Mouse (Mus musculus) common myeloid progenitor, adult 5-6 weeks (primary cell): Measurements from ENCODE around the gene Brk1. TPM values are rescaled to one million over a fixed set of nuclear protein-coding genes. Genes with fewer than 3 reads are reported as not detected.

Experiments used
- ATAC-seq: replicated peaks from 2 replicates; pipeline ENCODE4 v1.8.0; 2016; ENCODE audit warnings: low read depth, mild to moderate bottlenecking, moderate TSS enrichment, inconsistent platforms; ENCODE audit not compliant: poor library complexity, severe bottlenecking
- total RNA-seq: library from RNA; stranded (forward); fragments of 200-1000, 187-1606 nt; gene quantifications from 2 replicates; pipeline ENCODE4 v1.2.3, GENCODE M21; 2017

Gene Brk1
- total RNA-seq, 1 experiment from 2014 or later = 131 TPM

DNA sequence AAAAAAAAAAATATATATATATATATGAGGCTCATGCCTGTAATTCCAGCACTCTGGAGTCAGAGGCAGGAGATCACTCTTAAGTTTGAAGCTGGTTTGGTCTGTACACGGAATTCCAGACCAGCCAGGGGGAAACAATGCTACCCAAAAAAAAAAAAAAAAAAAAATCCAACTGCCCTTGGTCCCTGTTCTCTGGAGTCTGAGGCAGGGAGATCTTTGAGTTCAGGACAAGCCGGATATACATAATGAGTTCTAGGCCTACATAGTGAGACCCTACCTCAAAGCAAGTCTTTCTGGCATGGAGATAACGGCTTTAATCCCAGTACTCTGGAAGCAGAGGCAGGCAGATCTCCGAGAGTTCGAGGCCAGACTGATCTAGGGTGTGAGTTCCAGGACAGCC is 18.8 kb downstream of the Brk1 start:
- no peak for ATAC-seq

DNA sequence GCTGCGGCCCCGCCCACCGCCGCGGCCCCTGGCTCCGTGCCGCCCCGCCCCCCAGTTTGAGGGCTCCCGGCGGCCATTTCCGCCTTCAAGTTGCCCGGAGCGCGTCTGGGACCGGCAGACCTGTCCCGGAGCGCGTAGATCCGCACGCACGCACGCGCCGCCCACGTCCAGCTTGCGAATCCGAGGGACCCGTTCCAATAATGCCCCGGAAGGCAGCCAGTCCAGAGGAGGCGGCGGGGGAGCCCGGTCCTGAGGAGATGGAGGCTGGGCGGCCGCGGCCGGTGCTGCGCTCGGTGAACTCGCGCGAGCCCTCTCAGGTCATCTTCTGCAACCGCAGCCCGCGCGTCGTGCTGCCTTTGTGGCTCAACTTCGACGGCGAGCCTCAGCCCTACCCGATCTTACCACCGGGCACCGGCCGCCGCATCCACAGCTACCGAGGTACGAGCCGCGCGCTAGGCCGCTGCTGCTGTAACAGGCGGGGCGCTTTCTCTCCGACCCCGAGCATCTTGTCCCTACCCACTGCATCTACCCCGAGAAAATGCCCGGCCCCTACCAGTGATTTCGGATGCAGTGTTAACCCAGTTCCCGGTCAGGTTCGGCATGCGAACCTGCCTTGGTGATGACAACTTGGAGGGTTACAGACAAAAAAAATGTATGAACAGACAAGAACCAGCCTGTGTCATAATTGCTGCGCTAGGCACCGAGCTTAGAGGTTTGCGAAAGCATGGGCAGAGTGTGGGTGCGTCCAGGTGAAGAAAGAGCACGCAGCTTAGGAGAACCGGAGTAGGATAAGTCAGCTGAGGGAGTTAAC is 19.6 kb downstream of the Brk1 start, which contains the start of gene Vhl:
TSS of gene Vhl (plus strand) at position 19 of the 811 bp plus-strand sequence.
- ATAC-seq = peak; percentile 76

DNA sequence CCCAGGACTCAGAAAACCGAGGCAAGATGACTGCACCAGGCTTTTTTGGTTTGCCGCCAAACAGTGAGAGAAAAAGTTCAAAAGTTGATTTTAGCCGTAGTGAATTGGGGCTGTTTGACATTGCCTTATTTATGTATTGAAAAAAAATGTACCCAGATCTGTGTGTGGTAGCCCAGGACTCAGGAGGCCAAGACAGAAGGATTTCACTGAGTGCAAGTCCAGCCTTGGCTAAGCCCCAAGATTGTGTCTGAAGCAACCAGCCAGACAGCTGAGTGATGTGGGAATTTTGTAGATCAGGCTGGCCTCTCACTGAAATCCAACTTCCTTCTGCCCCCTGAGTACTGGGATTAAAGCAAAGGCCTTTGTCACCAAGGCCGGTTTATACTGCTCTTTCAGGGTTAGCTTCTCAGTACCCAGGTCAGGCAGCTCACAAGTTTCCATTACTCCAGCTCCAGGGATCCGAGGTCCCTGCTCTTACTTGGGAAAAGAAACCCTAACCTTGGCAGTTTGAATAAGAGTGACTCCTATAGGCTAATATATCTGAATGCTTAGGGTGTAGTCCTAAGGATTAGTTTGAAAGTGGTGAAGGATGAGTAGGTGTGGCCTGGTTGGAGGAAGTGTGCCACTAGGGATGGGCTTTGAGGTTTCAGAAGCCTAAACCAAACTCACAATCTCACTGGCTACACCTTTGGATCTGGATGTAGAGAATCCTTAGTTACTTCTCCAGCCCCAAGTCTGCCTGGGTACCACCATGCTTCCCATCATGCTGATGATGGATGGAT is 20.6 kb downstream of the Brk1 start:
- ATAC-seq = 0 out of 2 replicates have a peak, but pooled peaks have one; percentile 7

DNA sequence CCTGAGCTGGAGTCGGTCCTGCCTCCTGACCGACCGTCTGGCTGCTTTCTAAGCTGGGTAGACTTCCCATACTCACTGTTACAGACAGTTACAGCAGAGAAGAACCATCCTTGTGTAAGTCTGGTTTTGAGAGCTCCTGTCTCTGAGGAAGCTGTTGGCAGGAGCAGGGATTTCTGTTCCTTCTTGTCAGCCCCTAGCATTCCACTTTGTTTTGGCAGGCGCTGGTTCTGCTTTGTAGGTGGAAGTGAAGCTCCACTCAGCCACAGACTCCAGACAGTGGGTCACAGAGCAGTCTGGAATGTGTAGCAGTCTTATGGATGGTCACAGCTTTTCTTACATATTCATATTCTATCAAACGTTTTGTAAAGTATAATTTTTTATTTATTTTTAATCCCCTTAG is 25.8 kb downstream of the Brk1 start:
- peak; percentile 50 for ATAC-seq

DNA sequence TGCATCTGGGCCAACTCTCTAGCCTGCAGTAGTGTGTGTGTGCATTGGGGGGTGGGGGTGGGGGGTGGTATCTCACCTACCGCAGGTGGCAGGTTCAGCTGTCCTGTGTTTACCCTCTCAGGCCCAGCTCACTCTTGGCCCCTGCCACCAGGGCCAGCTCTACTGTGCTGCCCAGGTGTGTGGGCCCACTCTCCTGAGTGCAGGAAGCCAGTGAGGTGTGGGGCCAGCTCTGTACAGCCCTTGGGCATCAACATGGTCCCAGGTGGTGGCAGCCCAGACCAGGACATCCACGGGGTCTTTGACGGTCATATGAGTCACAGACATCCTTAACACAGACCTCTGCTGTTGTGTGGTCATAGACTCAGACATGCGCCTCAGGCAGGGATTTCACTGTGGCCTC is 28.3 kb downstream of the Brk1 start:
- ATAC-seq = no peak

DNA sequence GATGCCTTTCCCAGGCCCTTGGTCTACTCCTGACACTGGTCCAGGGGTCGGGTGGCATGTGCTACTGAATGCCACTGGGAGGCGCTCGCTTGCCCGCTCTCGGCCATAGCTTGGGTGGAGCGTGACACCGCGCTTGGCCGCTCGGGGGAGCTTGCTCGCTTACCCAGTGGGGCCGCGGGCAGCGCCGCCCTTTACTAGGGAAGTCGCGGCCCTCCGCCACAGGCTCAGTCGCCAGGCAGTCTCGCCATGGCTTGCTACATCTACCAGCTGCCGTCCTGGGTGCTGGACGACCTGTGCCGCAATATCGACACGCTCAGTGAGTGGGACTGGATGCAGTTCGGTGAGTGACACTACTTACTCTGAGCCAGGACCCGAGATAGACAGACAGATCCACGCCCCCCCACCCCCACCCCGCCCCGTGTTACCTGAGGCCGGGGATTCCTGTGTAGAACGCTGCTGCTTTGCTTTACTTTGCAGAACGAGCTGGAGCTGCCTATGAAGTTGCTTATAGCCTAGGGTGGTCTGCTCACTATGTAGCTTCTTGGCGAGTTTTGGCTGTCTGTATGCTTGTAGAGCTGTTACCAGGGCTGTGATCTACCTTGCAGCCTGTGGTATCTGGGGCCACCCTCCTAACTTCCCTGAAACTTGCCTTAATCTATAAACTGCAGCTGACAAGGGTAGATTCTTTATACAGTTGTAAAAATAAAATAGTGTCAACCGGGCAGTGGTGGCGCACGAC is 33.9 kb downstream of the Brk1 start, which contains the start of gene Irak2:
TSS of gene Irak2 (plus strand) at position 166 of the 739 bp plus-strand sequence.
- peak; percentile 100 for ATAC-seq

DNA sequence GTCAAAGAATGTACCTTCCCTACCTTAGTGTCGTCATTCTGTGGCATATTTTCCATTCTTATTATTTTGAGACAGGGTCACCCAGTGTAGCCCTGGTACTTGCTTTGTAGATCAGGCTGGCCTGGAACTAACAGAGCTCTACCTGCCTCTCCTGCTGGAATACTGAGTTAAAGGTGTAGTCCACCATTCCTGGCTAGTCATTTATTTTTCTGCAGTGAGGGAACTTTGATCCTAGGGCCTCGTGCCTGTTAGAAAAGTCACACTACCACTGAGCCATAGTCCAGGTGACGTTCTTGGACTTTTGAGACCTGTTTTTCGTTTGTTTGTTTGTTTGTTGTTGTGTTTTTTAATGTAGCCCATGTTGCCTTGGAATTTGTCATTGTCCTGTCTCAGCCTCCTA is 34.6 kb downstream of the Brk1 start:
- ATAC-seq = no peak

DNA sequence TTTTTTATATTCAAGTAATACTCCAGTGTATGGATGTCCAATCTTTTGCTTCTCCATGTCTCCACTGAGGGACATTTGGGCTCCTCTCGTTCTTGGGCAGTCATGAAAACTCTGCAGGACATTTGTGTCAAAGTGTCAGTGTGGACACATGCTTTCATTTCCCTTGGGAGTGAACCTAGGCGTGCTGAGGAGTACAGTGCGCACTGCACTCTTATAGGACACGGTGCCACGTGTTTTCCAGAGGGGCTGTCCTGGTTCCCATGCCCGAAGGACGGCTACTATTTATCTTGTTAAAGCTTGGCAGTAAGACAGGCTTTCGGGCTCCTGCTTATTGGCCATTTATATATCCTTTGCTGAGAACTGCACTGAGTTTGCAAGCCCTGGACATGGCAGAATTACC is 38.0 kb downstream of the Brk1 start:
- no peak for ATAC-seq

DNA sequence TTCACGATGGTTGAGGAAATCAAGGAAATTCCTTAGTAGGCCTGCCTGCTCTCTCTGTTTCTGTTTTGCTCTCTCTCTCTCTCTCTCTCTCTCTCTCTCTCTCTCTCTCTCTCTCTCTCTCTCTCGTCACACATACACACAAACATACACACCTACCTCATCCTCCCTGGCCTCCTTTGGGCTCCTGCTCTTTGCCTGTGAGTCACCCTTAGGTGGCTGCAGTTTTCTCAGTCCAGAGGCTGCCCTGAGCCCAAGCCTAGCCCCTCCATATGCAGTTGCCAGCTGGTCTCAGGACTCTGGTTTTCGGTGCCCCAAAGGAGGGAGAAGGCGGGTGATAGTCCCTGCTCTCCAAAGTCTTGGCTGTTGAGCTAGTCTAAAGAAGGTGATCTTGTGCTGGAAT is 38.4 kb downstream of the Brk1 start:
- ATAC-seq = no peak

DNA sequence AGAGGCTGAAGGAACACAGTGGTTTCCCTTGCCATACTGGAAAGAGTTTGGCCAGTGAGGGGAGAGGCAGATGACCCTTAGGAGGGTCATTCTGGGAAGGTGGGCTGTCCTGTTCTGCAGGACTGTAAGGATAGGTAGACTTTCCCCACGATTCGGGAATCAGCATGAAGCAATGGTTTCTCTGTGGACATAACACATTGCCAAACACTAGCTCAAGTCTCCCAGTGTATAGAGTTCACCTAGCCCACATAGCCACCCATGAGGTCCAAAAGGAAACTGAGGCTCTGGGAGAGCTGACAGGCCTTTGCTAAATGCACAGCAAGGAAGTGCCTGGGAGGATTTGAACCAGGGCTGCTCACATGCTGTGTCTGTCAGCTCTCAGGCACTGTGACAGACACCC is 39.4 kb downstream of the Brk1 start:
- no peak for ATAC-seq

DNA sequence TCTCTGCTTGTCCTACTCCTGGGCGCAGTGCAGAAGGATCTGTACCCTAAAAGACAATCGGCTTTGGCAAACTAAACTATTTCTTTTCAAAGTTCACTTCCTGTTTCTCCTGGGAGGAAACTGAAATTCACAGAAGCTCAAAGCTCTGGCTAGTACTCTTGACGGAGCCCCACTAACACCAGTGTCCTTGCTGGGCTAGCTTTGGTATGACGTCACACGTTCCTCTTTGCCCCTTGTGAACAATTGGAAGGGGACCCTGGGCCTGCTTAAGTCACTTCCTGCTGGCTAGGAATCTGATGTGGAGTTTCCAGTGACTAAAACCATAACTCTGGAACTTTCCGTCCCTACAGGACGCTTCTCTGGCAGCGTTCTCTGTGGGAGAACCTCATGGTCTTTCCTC is 40.2 kb downstream of the Brk1 start:
- peak; percentile 79 for ATAC-seq

DNA sequence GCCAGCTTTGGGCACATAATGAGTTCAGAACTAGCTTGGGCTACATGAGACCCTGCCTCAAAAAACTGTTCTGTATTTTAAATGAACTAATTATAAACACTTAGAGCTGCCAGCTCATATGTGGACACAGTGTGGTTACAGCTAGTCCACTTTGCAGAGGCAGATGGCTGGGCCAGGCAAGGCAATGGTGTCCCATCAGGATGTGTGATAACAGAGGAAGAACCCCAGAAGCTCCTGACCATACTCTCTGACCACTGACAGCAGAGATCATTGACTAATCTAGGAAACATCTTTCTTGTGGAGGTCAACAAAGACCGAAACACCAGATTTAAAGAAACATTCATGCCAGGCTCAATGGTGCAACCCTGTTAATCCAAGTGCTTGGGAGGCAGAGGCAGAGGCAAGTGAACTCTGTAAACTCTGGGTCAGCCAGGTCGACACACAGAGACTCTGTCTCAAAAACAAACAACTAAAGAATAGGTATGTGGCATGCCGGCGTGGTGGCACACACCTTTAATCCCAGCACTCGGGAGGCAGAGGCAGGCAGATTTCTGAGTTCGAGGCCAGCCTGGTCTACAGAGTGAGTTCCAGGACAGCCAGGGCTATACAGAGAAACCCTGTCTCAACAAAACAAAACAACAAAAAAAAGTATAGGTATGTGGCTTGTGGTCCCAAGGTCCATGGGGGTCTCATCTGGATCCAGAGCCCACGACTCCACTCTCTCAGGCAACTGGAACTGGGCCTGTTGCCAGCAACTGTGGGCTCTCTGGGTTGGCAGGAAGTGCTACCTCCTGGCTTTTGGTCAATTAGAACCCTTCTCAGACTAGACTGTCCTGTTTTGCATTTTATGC is 45.0 kb downstream of the Brk1 start:
- peak; percentile 42 for ATAC-seq

DNA sequence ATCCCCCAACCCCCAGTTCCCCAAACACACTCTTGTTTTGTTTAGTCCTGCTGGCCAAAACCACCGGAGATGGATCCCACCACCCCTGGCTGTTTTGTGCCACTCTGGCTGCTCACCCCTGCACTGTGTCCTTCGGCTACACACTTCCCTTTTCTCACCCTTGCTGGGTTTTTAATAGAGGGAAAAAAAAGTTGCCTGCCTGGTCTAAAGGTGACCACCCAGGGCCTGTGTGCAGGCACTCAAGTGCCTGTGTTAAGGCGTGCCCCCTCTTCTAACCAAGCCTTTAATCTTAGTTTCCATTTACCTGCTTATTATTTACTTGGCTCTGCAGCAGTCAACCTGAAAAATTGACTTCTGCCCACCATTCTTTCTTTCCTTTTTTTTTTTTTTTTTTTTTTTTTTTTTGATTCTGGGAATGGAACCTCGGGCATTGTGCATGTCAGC is 45.6 kb downstream of the Brk1 start:
- peak; percentile 53 for ATAC-seq

DNA sequence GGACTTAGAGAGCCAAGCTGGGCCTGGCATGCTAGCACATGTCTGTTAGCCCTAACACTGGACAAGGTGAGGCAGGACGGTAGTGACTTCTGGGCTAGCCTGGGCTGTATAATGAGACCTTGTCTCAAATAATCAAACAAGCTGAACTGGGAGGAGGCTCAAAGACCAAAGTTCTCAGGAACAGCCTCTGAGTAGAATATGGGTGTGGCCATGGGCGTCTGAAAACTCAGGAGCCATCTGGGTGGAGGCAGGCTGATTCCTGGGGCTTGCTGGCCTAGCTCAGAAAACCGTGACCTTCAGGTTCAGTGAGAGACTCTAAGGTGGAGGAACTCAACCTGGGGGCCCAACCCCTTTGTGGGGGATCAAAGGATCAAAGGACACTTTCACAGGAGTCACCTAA is 47.1 kb downstream of the Brk1 start:
- ATAC-seq = no peak

DNA sequence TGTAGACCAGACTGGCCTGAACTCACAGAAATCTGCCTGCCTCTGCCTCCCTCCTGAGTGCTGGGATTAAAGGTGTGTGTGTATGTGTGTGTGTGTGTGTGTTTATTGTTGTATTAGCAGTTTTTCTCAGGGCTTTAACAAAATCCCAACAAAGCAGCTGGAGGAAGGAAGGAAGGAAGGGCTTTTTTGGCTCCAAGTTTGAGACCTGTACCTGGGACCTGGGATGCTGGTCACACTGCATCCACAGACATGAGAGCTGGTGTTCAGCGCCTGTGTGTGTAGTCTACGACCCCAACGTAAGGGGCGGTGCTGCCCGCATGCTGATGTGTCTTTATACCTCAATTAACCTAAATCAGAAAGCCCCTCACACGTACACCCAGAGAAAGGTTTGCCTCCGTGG is 49.0 kb downstream of the Brk1 start:
- no peak for ATAC-seq

DNA sequence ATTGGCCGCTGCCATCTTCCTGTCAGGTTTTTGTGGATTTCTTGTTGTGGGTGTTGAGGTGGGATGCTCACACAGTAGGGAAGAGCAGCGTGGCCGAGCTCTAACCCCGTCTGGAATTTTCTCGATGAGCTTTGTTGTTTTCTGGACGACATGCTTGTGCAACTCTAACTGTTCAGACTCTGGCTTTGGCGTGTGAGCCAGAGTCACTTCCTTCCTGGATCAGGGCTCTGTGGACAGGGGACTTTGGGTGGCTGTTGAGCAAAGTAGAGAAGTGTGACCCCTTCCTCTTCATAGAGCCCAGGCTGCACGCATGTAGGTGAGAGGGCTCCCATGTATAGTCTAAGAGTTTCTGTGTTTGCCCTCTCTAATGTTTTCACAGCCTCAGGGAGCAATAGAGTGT is 49.5 kb downstream of the Brk1 start:
- ATAC-seq = peak; percentile 50

DNA sequence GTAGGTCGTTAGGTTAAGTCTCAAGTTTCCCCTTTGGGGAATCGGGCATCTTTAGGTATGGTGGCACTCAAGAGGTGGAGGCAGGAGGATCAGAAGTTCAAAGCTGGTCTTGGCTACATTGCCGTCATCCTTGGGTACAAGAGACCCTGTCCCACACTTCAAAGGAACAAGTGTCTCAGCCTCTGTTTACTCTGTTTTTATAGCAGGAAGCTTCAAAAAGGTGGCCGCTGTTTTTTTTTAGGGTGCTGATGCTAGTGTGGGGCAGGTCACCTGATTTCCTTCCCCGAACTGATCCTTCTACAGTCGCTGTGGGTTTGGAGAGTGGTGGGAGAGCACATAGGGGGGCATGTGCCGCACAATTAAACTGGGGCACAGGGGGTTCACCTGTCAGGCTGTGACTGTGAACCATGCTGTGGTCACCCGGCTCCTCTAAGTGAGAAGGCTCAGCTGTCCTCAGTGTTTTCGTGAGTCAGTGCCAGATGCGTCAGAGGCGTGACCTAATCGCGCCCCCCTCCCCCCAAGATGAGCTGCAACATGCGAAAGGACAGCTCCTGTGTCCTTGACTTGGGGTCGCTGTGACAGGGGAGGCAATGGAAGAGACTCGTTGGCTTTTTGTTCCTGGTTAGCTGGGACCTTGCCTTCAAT is 50.3 kb downstream of the Brk1 start:
- peak; percentile 28 for ATAC-seq

DNA sequence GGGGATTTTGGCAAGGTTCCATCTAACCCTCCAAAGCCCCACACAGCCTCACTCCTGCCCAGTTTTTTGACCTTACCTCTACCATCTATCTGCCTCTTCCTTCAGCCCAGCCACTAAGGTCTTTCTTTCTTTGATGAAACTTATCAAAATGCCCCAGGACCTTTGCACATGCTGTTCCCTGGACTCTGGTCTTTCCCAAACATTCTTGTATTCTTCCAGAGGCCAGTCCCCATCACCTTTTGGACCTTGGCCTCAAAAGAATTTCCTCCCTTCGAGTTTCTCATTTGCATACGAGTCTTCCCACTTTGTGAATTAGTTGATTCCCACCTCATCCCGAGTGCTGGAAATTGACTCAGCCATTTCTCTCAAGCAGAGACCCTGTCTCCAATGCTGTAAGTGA is 50.9 kb downstream of the Brk1 start:
- no peak for ATAC-seq

DNA sequence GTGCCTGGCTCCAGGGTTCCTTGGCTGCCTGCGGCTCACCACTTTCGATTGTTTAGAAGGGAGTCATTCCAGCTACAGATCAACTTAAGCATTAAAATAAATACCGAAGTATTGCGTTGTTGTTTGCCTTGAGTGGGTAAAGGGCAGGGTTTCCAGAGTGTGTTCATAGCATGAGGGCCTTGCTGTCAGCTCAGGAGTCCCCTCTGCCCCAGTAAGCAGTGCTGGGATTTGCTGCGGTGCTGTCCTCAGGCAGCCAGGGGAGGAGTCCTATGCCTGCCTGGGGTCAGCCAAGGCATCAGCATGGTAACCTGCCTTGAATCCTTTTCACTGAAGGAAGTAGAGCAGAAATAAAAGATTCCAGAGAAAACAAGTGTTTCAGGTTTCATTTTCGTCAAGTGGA is 52.3 kb downstream of the Brk1 start:
- ATAC-seq = no peak
